Mouse (Mus musculus) embryonic facial prominence, embryonic 15.5 days (tissue): ENCODE measurements around the gene Dlgap1. TPM values are rescaled to one million over a fixed set of nuclear protein-coding genes. Genes with fewer than 3 reads are reported as not detected.
A peak's percentile ranks its signal among the peaks of the same experiment; 100 is the strongest.

Experiments
- ATAC-seq: fragments of 200-750 bp; cut with Nextera tagmentation; 2 replicates; pipeline ENCODE4 v1.8.0; 2017; ENCODE audit warnings: low read depth, moderate TSS enrichment; ENCODE audit not compliant: insufficient number of reproducible peaks, low FRiP score, low TSS enrichment
- H3K27ac ChIP-seq: fragments of 300-500 bp; sonication (generic); replicated peaks from 2 replicates; pipeline ENCODE4 v1.5.1; 2015; ENCODE audit warnings: mild to moderate bottlenecking, inconsistent platforms
- H3K27me3 ChIP-seq: fragments of 300-500 bp; sonication (generic); 2 replicates; pipeline ENCODE4 v1.6.1; 2015; ENCODE audit warnings: inconsistent platforms
- H3K36me3 ChIP-seq: fragments of 300-500 bp; sonication (generic); 2 replicates; pipeline ENCODE4 v1.6.1; 2015; ENCODE audit warnings: mild to moderate bottlenecking, inconsistent platforms
- H3K4me1 ChIP-seq: fragments of 300-500 bp; sonication (generic); 2 replicates; pipeline ENCODE4 v1.6.1; 2015; ENCODE audit warnings: inconsistent platforms
- H3K4me2 ChIP-seq: fragments of 300-500 bp; sonication (generic); replicated peaks from 2 replicates; pipeline ENCODE4 v1.6.1; 2015; ENCODE audit warnings: mild to moderate bottlenecking, inconsistent platforms
- H3K4me3 ChIP-seq: fragments of 300-500 bp; sonication (generic); replicated peaks from 2 replicates; pipeline ENCODE4 v1.5.1; 2015; ENCODE audit warnings: mild to moderate bottlenecking, inconsistent platforms
- H3K9ac ChIP-seq: fragments of 300-500 bp; sonication (generic); 2 replicates; pipeline ENCODE4 v1.6.1; 2015; ENCODE audit warnings: inconsistent platforms
- H3K9me3 ChIP-seq: fragments of 300-500 bp; sonication (generic); replicated peaks from 2 replicates; pipeline ENCODE4 v1.6.1; 2016; ENCODE audit warnings: inconsistent platforms
- WGBS: fragments of 180-500 bp; shearing (Covaris S2); methylation state at CpG from one replicate; pipeline ENCODE4 v1.1.7; 2015; 5-methylcytosine and 5-hydroxymethylcytosine counted together
- polyA plus RNA-seq: library from polyadenylated mRNA; unstranded; fragments of >200 nt; fragmentation: Nextera tagmentation; extraction: Ambion mirVana; gene quantifications from 2 replicates; pipeline ENCODE4 v1.2.1, GENCODE M21; 2015

Dlgap1 gene
- polyA plus RNA-seq, 1 experiment from 2014 or later, result 4.9 TPM

DNA sequence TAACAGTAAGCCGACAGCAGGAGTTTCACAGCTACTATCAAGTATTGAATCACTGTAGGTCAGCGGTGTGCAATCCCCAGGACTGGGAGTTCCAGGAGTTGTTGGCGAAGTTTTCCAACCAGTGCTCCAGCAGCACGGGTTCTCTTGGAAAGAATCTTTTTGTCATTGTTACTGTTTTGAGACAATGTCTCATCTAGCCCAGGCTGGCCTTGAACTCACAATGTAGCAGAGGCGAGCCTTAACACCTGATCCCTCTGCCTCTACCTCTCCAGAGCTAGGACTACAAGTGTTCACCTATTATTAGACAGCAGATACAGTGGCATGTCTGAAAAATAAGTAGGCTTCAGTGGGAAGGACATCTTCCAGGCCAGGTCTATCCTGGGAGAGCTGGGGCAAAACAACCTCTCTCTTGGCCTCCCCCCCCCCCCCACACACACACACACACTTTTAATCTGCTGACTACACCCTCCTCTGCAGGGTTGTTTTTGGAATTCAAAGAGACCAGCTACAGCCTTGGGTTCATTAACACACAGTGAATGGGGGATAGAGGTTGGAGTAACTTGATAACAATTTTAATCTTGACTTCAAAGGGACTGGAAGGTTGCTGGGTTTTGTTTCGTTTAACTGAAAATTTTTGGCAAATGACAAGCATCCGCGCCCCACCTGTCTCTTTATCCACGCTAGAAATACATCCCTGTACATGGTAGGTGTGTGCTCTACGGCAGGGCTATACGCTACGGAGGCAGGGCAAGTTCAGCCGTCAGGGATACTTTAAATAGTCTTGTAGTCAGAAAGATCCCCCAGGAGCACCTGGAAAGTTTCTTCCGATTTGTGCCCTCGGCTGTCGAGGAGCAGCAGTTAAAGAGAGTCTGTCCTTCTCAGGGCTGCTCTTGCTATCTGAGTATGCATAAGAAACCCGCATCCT is 781.6 kb downstream of the Dlgap1 start:
- Histone ChIP-seq H3K27ac (no peak overlapping the region), H3K9me3 (no peaks in the 10 kb centered on the region), H3K4me2 (peak overlapping the region; percentile 45), H3K27me3 (no peaks in the 10 kb centered on the region), H3K4me1 (peaks cover 42% of the 10 kb centered on the region), H3K9ac (no peak overlapping the region), H3K4me3 (peak overlapping the region; percentile 35), H3K36me3 (no peaks in the 10 kb centered on the region)
- no peak for ATAC-seq
- 48% methylated on average over 17 of the region's 17 CpGs for WGBS

GRCm38 (mm10) chr17:70751161-70751651 is 782.3 kb downstream of the Dlgap1 start:
- Histone ChIP-seq H3K4me1 (peaks cover 48% of the 10 kb centered on the region), H3K27me3 (no peaks in the 10 kb centered on the region), H3K4me3 (peak overlapping the region; percentile 35), H3K4me2 (peak overlapping the region; percentile 45), H3K27ac (peak overlapping the region; percentile 81), H3K9me3 (no peaks in the 10 kb centered on the region), H3K9ac (0 out of 2 replicates have a peak overlapping the region, but pooled peaks have one; percentile 10), H3K36me3 (no peaks in the 10 kb centered on the region)
- 5% methylated on average over 19 of the region's 19 CpGs for WGBS
- no peak for ATAC-seq

DNA sequence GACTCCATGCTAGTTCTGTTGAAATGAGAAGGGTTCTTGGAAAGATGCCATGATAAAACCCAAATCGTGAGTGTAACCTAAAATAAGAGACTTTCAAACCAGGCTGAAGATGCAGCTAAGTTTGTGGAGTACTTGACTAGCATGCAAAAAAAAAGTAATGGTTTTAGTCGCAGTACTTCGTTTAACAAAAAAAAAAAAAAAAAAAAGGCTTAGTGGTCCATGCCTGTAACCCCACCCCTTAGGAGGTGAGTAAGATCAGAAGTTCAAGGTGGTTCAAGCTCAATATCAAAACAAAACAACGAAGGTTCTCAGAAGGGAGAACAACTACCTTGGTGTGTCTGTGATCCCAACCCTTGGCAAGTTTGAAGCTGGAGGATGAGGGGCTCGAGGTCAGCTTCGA is 782.8 kb downstream of the Dlgap1 start:
- Histone ChIP-seq H3K4me2 (peak overlapping the region; percentile 45), H3K27me3 (no peaks in the 10 kb centered on the region), H3K4me1 (peaks cover 44% of the 10 kb centered on the region), H3K36me3 (no peaks in the 10 kb centered on the region), H3K27ac (peak overlapping the region; percentile 81; the same call in 1 of the 2 replicates), H3K9me3 (no peaks in the 10 kb centered on the region), H3K4me3 (peak overlapping the region; percentile 35), H3K9ac (0 out of 2 replicates have a peak overlapping the region, but pooled peaks have one; percentile 10)
- no peak for ATAC-seq
- WGBS, result 54% methylated on average over 6 of the region's 6 CpGs

GRCm38 (mm10) chr17:70753444-70754032 is 784.7 kb downstream of the Dlgap1 start:
- no peak overlapping the region for H3K4me2 ChIP-seq
- H3K9me3 ChIP-seq, result no peaks in the 10 kb centered on the region
- H3K4me1 ChIP-seq, result peaks cover 27% of the 10 kb centered on the region
- peak overlapping the region; percentile 31; the same call in 1 of the 2 replicates for H3K27ac ChIP-seq
- H3K36me3 ChIP-seq, result no peaks in the 10 kb centered on the region
- no peaks in the 10 kb centered on the region for H3K27me3 ChIP-seq
- no peak for ATAC-seq
- WGBS, result 64% methylated on average over 13 of the region's 13 CpGs
- H3K4me3 ChIP-seq, result no peak overlapping the region
- H3K9ac ChIP-seq, result no peak overlapping the region

GRCm38 (mm10) chr17:70754041-70754440 is 785.2 kb downstream of the Dlgap1 start:
- Histone ChIP-seq H3K27me3 (no peaks in the 10 kb centered on the region), H3K9ac (no peak overlapping the region), H3K36me3 (no peaks in the 10 kb centered on the region), H3K27ac (peak overlapping the region; percentile 31; the same call in 1 of the 2 replicates), H3K4me2 (no peak overlapping the region), H3K4me1 (peaks cover 25% of the 10 kb centered on the region), H3K4me3 (no peak overlapping the region), H3K9me3 (no peaks in the 10 kb centered on the region)
- WGBS, result 64% methylated on average over 9 of the region's 9 CpGs
- no peak for ATAC-seq

- no peak for ATAC-seq
- Histone ChIP-seq H3K27ac (peak overlapping the region; percentile 91; the same call in 1 of the 2 replicates), H3K4me2 (peak overlapping the region; percentile 89), H3K9me3 (no peaks in the 10 kb centered on the region), H3K27me3 (no peaks in the 10 kb centered on the region), H3K36me3 (no peaks in the 10 kb centered on the region), H3K4me1 (peaks cover 25% of the 10 kb centered on the region), H3K9ac (no peak overlapping the region), H3K4me3 (peak overlapping the region; percentile 48; the same call in 1 of the 2 replicates)
- WGBS, result 51% methylated on average over 7 of the region's 7 CpGs
Observed at GRCm38 (mm10) chr17:70754638-70755037, 785.8 kb downstream of the Dlgap1 start.

GRCm38 (mm10) chr17:70755039-70755668 is 786.3 kb downstream of the Dlgap1 start:
- Histone ChIP-seq H3K27ac (peak overlapping the region; percentile 91), H3K36me3 (no peaks in the 10 kb centered on the region), H3K9ac (peak overlapping the region; percentile 45), H3K4me2 (peak overlapping the region; percentile 89), H3K4me1 (peaks cover 25% of the 10 kb centered on the region), H3K27me3 (no peaks in the 10 kb centered on the region), H3K9me3 (no peaks in the 10 kb centered on the region), H3K4me3 (peak overlapping the region; percentile 48)
- WGBS, result under 1% methylated on average over 22 of the region's 22 CpGs
- ATAC-seq, result peak; percentile 78

DNA sequence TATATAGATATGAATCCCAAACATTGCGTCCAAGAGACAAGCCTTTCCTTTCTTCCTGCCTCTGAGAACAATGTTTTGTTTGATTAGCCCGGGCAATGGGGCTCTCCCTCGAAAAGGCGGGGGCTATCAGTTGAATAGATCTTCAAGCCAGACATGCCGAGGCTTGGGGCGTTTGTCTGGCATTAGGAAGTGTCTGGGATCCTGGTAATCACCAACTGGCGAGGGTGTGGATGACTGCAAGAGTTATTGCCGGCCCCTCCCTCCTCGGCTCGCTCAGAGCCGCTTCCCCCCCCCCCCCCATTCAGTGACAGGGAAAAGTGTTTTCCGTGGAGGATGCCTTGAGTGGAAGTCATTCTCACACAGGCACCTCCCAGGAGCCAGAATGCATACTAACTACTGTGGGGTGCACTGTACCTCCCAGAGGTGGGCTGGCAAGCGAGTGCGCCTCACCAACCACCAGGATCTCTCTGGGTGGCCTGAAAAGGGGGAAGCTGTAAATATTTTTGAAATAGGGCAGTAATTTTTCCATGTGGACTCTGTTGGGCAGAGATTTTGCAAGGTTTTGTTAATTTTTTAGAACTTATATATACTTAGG is 786.9 kb downstream of the Dlgap1 start:
- H3K4me3 ChIP-seq, result peak overlapping the region; percentile 48
- peak overlapping the region; percentile 89 for H3K4me2 ChIP-seq
- no peaks in the 10 kb centered on the region for H3K27me3 ChIP-seq
- no peaks in the 10 kb centered on the region for H3K9me3 ChIP-seq
- no peak; the same call in 1 of the 2 replicates for ATAC-seq
- H3K27ac ChIP-seq, result peak overlapping the region; percentile 91
- no peaks in the 10 kb centered on the region for H3K36me3 ChIP-seq
- WGBS, result 3% methylated on average over 14 of the region's 14 CpGs
- H3K9ac ChIP-seq, result 0 out of 2 replicates have a peak overlapping the region, but pooled peaks have one; percentile 21
- peaks cover 25% of the 10 kb centered on the region for H3K4me1 ChIP-seq

GRCm38 (mm10) chr17:70762001-70762400 is 793.1 kb downstream of the Dlgap1 start:
- ATAC-seq, result no peak
- Histone ChIP-seq H3K27me3 (no peaks in the 10 kb centered on the region), H3K9me3 (no peaks in the 10 kb centered on the region), H3K27ac (no peak overlapping the region), H3K4me1 (no peaks in the 10 kb centered on the region), H3K4me2 (no peak overlapping the region), H3K9ac (no peak overlapping the region), H3K36me3 (no peaks in the 10 kb centered on the region), H3K4me3 (no peak overlapping the region)
- 95% methylated on average over 7 of the region's 7 CpGs for WGBS

- 83% methylated on average over 10 of the region's 10 CpGs for whole genome bisulfite sequencing
- Histone ChIP-seq H3K4me2 (no peak overlapping the region), H3K27me3 (no peaks in the 10 kb centered on the region), H3K27ac (no peak overlapping the region), H3K4me1 (no peaks in the 10 kb centered on the region), H3K9ac (no peak overlapping the region), H3K4me3 (no peak overlapping the region), H3K36me3 (no peaks in the 10 kb centered on the region), H3K9me3 (no peaks in the 10 kb centered on the region)
- ATAC-seq, result no peak
Observed at GRCm38 (mm10) chr17:70762634-70763033, 793.8 kb downstream of the Dlgap1 start.
